Comparison of ENCODE assay signal across 18 mouse cellular contexts in genomic region chr14:120140211-120140610, GRCm38 (mm10).
"Had no signal": no experiment of that assay in that cellular context is flagged by ENCODE, and none has a peak within 500 bp of the region (broad histone marks: within the 10 kb centered on the region; RNA-seq: fewer than 3 reads in every experiment).

No protein-coding gene starts in this region.

- H3K27ac ChIP-seq: liver, embryonic 15.5 days; lung, embryonic 15.5 days; macrophage; midbrain, embryonic 12.5 days; neural tube, embryonic 12.5 days; stomach, embryonic 15.5 days; stomach, postnatal 0 days had no signal

- H3K4me2 ChIP-seq: liver, embryonic 15.5 days; lung, embryonic 15.5 days; midbrain, embryonic 12.5 days; neural tube, embryonic 12.5 days; stomach, embryonic 15.5 days had no signal

- ATAC-seq: liver, postnatal 0 days; lung, postnatal 0 days had no signal

- H3K9ac ChIP-seq: liver, embryonic 15.5 days; liver, postnatal 0 days; lung, embryonic 15.5 days; midbrain, embryonic 12.5 days; neural tube, embryonic 12.5 days; stomach, embryonic 15.5 days had no signal

- H3K4me3 ChIP-seq: liver, embryonic 15.5 days; lung, embryonic 15.5 days; megakaryocyte, embryonic 14.5 days; midbrain, embryonic 12.5 days; neural tube, embryonic 12.5 days; stomach, embryonic 15.5 days had no signal

- H3K27me3 ChIP-seq: liver, embryonic 15.5 days; lung, embryonic 15.5 days; neural tube, embryonic 12.5 days; stomach, embryonic 15.5 days had no signal

- DNase-seq: liver, postnatal 0 days; lung, adult 2 months; lung, postnatal 14 days; lung, postnatal 36 days; midbrain, embryonic 14.5 days; right cerebral cortex, postnatal 14 days; thymus, adult 2 months; thymus, postnatal 25 days; thymus, postnatal 4 days had no signal

- H3K36me3 ChIP-seq: liver, embryonic 15.5 days; lung, embryonic 15.5 days; midbrain, embryonic 12.5 days; neural tube, embryonic 12.5 days; stomach, embryonic 15.5 days had no signal

- H3K4me1 ChIP-seq: stomach, embryonic 15.5 days had no signal

- H3K9me3 ChIP-seq: liver, embryonic 15.5 days; lung, embryonic 15.5 days; megakaryocyte, embryonic 14.5 days; midbrain, embryonic 12.5 days; neural tube, embryonic 12.5 days; stomach, embryonic 15.5 days had no signal
